Mouse (Mus musculus): ENCODE measurements around the gene Crabp1.

Gene Crabp1

DNA sequence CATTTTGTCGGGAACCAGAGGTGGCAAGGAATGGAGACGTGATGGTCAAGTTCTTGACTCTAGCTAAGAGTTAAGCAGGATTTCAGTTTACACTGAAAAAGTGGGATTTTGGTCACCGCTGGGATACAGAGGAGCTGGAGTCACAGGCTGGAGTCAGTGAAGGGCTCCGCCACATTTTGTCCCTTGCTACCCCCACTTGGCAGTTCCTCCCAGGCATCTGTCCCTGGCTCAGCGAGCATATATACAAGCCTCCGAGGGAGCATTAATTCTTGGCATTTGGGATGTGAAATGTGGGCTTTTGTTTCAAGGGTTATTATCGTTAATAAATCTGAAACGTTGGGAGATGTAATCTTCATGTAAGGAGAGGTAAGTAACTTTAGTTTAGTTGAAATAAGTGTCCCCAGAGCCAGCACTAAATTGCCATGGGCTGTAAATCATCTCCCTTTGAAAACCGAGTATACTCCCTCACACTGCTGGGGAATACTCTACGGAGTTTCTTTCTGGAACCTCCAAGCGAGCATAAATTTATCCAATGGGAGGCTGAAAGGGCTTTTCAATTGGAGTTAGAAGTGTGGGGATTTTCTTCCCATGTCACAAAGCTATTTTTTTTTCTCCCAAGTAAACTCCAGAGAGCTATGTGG is 5.7 kb downstream of the Crabp1 start:
- no peak for DNase-seq (ENCODE audit: low spot score in 2 of 2)

DNA sequence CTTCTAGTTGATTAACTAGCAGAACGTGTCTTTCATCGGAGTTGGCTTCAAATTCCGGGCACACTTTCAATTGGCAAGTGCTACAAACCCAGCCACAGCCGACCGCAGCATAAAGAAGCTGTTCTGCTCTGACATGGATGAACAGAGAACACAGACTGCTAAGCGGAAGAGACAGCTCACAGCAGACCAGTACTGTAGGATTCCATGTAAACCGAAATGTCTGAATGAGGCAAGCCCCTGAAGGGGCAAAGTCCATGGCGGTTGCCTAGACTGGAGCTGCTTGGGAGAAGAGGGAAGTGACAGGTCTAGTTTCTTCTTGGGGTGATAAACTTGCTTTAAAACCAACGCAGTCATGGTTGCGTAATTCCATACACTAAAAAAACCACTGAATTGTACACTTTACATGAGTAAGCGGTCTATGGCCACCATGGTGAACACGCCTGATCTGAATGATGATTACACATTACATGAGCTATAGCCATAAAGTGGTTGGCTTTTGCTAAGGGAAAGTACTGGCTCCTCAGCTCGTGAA is 12.0 kb downstream of the Crabp1 start:
- peak in 1 of 2 experiments; percentile 2 for DNase-seq (ENCODE audit: low spot score in 2 of 2)

DNA sequence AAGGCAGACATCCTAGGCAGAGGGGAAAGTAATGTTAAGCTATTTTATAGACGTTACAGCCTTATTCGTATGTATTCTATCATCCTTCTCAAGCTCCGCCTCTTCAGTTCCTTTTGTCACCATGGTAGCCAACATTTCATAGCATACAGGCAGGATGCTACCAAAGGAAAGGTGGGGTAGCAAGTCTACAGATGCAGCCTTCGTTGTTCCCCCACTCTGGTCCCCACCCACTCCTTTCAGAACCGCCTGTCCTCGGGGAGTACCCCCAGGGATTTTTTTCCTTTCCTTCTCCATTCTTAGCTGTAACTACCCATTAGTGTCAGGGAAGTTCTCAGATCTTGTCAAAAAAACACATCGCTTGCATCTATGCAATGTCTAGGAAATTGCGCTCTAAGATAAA is 14.7 kb downstream of the Crabp1 start:
- DNase-seq (ENCODE audit: low spot score in 2 of 2): no peak

DNA sequence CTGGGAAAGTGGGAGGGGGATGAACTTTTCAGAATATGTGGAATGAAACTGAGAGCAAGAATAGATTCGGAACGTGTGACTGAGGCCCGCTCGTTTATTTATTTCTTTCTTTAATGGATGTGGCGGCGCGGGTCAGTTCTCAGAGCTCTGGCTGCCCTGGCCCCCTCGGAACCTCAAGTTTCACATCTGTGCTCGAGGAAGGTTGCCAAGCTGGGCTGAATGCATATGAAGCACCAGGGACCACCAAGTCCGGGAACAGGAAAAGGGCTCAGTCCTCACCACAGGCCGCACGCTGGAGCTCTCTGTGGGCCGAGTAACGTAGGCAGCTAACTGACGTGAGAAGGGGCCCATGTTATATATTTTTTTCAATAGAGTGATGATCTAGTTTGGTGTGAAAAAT is 18.0 kb downstream of the Crabp1 start:
- DNase-seq (ENCODE audit: low spot score in 2 of 2): no peak

DNA sequence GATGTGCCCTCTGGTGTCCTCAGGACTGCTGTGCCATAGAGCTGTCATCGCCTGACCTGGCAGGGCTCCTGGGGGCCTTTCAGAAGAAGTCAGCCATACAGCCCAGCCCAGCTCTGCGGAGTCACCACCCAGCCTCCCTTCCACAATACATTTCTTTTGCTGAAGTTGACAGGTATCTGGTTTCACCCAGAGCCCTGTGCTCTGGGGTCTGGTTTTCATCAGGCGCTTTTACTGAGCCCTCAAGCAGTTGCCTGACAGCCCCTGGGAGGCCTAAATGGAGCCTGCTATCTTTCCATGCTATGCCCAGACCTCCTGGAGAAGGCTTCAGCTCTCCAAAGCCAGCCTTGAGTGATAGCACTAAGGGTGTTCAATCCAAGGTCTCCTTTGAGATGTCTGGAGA is 19.5 kb downstream of the Crabp1 start:
- no peak for DNase-seq (ENCODE audit: low spot score in 2 of 2)

DNA sequence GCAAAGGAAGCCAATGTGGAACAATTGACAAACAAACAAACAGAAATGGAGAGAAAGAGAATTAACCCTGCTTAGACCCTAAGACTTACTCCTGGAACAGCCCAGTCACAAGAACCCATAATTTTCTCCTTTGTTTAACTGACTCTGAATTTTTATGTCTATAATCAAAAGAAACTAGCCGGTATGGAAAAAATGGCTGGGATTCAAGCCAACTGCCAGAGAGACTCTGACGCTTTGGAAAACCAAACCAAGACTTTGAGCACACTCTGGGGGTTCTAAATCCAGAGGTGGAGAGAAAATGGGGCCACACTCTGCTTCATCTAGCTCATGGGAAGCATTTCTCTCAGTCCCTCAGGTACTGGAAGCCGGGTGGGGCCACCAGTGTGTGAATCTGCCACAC is 20.7 kb downstream of the Crabp1 start:
- DNase-seq (ENCODE audit: low spot score in 2 of 2): no peak

DNA sequence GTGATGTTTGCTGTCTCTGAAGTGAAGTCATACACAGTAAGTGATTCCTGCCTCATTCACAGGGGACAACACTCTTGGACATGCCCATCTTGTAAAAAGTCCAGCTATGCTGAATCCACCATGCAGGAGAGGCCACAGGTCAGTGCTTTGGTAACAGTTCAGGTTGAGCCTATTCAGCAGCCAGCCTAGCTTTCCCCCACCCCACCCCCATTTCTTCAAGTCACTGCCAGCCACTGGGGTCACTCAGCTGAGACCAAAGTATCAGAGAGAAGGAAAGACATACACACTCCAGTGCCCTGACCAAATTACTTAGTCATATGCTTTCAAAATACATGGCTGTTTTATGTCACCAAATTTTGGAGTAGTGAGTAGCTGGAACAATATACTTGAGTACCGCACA is 21.5 kb downstream of the Crabp1 start:
- DNase-seq (ENCODE audit: low spot score in 2 of 2): no peak

DNA sequence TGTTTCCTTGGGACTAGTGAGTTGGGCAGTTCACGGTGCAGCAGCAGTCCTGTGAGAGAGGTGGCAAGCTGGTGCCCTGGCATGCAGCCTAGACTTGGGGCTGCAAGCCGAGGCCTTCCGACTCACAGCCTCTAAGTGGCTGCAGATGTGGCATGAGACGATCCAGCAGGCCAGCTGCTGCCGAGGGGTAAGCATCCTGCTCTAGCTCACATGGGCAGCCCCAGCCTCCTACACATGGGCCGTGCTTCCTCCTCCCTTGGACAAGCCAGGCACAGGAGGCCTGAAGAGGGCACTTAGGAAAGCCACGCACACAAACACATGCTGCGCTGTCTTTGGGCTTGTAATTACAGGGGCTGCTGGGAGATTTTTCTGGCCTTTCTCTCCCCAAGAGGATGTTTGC is 23.2 kb downstream of the Crabp1 start:
- DNase-seq (ENCODE audit: low spot score in 2 of 2): peak; percentile 1

DNA sequence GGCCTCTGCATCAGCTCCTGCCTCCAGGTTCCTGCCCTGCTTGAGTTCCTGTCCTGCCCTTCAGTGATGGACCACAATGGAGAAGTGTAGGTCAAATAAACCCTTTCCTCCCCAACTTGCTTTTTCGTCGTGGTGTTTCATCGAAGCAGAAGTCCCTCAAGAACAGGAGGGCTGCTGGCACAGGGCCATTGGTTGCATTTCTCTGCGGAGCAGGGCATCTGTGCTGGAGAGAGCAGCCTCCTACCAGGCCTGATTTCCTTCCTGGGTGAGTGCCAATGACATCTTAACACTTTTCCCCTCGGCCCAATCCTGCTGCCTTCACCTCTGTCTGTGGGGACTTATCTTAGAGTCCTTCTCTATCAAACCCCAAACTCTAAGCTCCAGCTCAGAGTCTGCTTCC is 25.7 kb downstream of the Crabp1 start:
- no peak for DNase-seq (ENCODE audit: low spot score in 2 of 2)

DNA sequence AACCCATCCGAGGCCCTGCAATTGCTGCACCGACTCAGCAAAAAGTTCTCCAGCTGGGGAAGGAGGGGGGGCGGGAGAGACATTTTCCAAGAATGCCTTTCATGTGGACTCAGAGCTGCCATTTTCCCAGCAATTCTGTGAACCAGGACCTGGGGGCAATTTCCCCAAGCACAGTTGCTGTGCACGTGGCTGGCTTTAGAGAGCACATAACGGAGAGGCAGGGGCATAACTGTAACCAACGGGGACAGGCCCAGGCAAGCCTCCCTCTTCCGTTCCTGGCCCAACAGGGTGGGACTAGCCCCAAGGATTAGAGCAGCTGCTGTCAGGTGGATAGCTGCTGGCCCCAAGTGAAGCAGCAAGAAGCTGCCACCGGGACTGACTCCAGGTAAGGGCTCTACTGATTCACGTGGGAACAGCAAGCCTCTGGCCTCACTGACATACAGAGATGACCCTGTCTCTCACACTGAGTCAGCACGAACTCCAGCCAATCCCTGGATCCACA is 37.0 kb downstream of the Crabp1 start:
- no peak for DNase-seq (ENCODE audit: low spot score in 2 of 2)

DNA sequence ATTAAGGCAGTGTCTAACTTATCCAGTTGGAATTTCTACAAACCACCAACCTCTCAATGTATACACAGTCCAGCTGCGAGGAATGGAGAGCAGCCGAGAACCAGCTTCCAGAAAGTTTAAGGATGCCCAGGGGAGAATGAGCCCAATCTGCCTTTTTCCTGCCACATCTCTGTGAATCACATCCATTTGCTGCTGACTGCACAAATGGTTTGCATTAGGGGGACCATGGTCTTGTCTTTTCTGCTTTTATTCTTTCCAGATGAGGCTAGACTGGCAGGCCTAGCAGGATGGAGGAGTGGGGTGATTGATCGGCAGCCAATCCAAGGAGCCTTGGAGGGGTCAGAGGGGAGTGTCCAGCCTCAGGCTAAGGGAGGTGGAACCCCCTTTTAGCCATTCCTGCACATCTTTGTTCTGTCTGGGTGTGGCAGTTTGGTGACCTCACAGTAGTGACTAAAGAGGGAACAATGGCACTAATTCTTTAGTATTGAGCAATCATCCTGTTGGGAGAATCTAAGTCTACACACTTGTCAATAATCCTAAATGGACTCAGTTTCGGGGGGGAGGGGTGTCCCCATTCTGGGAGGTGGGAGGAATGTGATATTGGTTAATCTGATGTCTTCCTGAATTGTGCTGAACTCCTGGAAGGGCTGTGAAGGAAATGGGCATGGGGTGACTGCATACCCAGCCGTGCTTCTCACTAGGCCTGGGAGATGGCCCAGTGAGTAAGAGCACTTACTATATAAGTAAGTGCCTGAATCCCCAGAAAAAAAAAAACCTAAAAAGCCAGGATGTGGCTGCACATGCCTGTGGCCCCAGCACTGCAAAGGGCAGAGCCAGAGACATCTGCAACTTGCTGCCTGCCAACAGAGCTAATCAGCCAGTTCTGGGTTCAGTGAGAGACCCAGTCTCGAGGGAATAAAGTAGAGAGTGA is 38.5 kb downstream of the Crabp1 start:
- no peak for DNase-seq (ENCODE audit: low spot score in 2 of 2)

DNA sequence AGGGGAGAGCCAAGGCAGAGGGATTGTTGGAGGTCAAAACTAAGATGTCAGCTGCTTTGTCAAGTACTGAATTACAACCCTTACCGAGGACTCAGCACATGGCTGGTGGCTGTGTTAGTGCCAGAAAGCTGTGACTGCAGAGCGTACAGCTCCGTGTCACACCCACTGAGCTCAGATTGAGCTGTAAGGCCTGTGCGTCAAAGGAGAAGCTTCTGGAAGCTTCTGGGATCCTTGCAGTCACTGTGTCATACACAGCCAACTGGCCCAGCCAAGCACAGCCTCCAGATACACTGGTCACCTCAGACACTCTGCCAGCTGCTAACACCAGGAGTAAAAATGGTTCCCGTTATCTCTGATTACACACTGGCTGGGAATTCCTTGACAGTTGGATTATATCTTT is 39.8 kb downstream of the Crabp1 start:
- no peak for DNase-seq (ENCODE audit: low spot score in 2 of 2)

DNA sequence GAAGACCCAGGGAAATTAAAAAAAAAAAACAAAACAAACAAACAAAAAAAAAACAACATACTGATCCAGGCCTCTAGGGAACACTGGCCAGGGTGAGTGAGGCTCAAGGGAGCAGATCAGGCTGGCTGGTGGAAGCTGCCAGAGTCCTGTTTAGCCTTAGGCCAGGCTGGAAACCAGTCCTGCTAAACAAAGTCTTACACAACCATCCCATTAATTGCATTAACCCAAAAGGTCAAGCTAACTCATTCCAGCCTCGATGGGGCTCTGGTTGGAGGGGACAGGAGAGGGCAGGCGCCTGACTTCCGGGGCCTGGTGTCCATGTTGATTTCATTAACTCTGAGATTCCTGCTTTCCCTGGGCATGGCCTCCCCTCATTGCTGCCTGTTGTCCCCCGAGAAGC is 43.2 kb downstream of the Crabp1 start:
- DNase-seq (ENCODE audit: low spot score in 2 of 2): no peak

DNA sequence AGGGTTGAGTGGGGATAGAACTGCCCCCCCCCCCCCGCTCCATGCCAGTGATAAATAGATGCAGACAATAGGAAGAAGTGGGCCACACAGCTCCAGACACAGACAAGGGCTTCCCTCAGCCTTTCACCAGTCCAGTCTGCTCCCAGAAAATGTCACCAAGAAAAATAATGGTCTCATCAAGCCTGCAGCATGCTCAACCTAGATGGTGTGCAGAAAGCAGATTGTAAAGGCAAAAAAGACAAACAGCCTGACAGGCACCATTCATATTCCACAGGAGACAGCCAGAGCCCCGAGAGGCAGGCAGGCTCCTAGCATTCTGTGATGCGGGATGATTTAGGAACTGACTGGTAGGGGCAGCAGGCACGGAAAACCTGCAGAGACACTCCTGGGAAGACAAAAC is 45.4 kb downstream of the Crabp1 start:
- no peak for DNase-seq (ENCODE audit: low spot score in 2 of 2)

DNA sequence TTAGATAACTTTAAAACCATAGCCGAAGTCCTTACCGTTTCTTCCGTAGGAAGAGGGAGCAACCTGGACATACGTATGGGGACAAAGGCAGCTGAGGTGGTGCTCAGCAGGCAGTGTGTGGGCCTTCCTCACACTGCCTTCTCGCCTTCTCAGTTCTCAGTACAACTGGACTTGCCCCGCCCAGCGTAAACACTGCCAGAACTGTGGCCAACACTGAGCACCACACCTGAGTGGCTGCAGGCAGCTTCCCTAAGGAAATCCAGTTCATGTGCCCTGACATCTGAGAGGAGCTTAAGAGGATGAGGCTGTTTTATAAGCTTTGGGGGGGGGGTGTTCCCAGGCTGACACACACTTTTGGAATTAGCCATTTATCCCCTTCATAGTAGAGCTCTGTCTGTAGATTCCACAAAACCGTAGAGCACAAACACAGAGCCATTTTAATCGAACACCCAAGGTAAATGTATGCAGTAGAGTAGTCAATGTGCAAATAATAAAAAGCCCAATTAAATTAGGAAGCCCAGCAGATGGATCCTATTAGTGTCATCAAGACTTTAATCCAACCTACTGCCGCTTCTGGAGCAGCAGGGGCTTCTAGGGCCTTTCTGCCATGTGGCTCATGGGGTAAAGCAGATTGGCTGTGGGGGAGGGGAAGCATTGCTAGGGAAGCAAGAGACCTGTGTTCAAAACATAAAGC is 52.1 kb downstream of the Crabp1 start:
- no peak for DNase-seq (ENCODE audit: low spot score in 2 of 2)

DNA sequence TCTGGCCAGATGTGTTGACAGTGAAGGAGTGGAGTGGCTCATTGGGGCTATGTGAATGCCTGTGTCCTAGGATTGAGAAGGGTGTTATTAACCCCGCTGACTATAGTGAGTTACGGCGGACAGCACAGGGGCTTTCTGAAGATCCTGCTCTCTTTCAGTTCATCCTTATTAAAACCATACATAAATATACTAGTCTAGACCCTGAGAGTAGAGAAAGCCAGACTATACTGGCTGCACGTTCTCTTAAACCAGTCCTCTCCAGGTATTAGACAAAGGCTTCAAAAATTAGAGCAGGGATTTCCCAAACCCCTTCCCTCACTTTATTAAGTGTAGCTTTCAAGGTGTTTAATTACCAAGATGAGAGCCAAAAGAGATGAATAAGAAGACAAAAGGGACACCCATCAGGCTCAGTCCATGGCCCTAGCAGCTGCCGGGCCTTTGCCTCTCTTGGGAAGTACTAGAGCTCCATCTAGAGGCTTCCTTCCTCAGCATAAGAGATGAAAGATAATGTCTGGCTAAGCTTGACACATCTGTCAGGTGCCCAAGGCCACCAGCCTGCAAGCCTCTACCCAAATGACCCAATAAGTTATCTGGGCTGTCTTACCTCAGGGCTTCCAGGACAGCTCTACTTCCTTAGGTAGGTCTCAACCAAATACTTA is 57.0 kb downstream of the Crabp1 start:
- DNase-seq (ENCODE audit: low spot score in 2 of 2): peak in 1 of 2 experiments; percentile 6
